Mouse (Mus musculus) liver, postnatal 0 days (tissue): ENCODE measurements around the gene Ern1. TPM values are rescaled to one million over a fixed set of nuclear protein-coding genes. Genes with fewer than 3 reads are reported as not detected.

ENCODE experiments used
- ATAC-seq: fragments of 200-750 bp; cut with Nextera tagmentation; 2 replicates; pipeline ENCODE4 v1.8.0; 2017; ENCODE audit warnings: mild to moderate bottlenecking, moderate library complexity
- DNase-seq: peaks from one replicate; pipeline ENCODE4 v3.0.0-alpha.2; 2016
- H3K27ac ChIP-seq: fragments of 300-500 bp; sonication (generic); 2 replicates; pipeline ENCODE4 v1.5.1; 2014; ENCODE audit warnings: antibody characterized with exemption, moderate library complexity, mild to moderate bottlenecking, low read depth
- H3K27me3 ChIP-seq: fragments of 300-500 bp; sonication (generic); 2 replicates; pipeline ENCODE4 v1.6.1; 2014; ENCODE audit warnings: low read length, control low read depth, mixed read lengths; ENCODE audit not compliant: insufficient read depth
- H3K36me3 ChIP-seq: fragments of 300-500 bp; sonication (generic); replicated peaks from 2 replicates; pipeline ENCODE4 v1.6.1; 2014; ENCODE audit warnings: mild to moderate bottlenecking, control low read depth, low read length, moderate library complexity, mixed read lengths; ENCODE audit not compliant: insufficient read depth
- H3K4me1 ChIP-seq: fragments of 300-500 bp; sonication (generic); 2 replicates; pipeline ENCODE4 v1.6.1; 2014; ENCODE audit warnings: antibody characterized with exemption, mild to moderate bottlenecking, control low read depth; ENCODE audit not compliant: insufficient read depth
- H3K4me2 ChIP-seq: fragments of 300-500 bp; sonication (generic); 2 replicates; pipeline ENCODE4 v1.6.1; 2014; ENCODE audit warnings: low read depth, mild to moderate bottlenecking, low read length, moderate library complexity, mixed read lengths
- H3K4me3 ChIP-seq: fragments of 300-500 bp; sonication (generic); 2 replicates; pipeline ENCODE4 v1.5.1; 2014; ENCODE audit warnings: low read depth, low read length
- H3K9ac ChIP-seq: fragments of 300-500 bp; sonication (generic); replicated peaks from 2 replicates; pipeline ENCODE4 v1.6.1; 2014; ENCODE audit warnings: mild to moderate bottlenecking, moderate library complexity
- H3K9me3 ChIP-seq: fragments of 300-500 bp; sonication (generic); 2 replicates; pipeline ENCODE4 v1.6.1; 2016; ENCODE audit warnings: mild to moderate bottlenecking, control low read depth, low read length, mixed read lengths
- CTCF ChIP-seq: sonication (generic); IDR thresholded peaks from 2 replicates; pipeline ENCODE4 v1.5.1; 2016; ENCODE audit warnings: antibody characterized with exemption, low read depth
- EP300 ChIP-seq: IDR thresholded peaks from 2 replicates; pipeline ENCODE4 v1.6.1; 2016; ENCODE audit warnings: antibody characterized with exemption, low read depth, mild to moderate bottlenecking
- WGBS: fragments of 180-500 bp; shearing (Covaris S2); extraction: QIAGEN DNeasy Blood & Tissue Kit; methylation state at CpG from one replicate; pipeline ENCODE4 v1.1.7; 2014; ENCODE audit not compliant: insufficient replicate concordance; 5-methylcytosine and 5-hydroxymethylcytosine counted together
- polyA plus RNA-seq: library from polyadenylated mRNA; unstranded; fragments of >200 nt; fragmentation: Nextera tagmentation; extraction: Ambion mirVana; gene quantifications from 2 replicates; pipeline ENCODE4 v1.2.1, GENCODE M21; 2015

The Ern1 gene
- 1.9 and 2.9 TPM in 2 replicates for polyA plus RNA-seq

DNA sequence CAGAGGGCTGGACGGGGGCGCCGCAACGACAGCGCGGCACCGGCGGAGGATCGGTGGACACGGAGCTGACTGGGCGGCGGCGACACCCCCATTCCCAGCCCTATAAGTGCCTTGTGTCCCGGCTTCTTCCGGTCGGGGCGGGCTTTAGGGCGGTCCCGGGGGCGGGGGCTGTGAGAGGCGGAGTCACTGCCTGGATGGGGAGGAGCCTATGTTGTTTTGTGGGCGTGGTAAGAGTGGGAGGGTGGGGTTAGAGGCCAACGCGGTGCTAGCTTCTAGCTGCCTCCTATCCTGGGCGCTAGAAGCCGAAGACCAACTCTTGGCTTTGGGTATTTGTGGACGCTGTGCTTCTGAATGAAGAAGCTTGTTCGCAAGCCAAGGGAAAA, at the start of gene Ern1:
Gene Ern1, minus strand, starts transcription at position 120 of the 383 bp plus-strand sequence.
- Histone ChIP-seq H3K9ac (peak within 1 kb of the TSS; percentile 99), H3K27me3 (no peaks in the 10 kb centered on the region), H3K4me1 (peaks cover 21% of the 10 kb centered on the region), H3K4me3 (peak within 1 kb of the TSS; percentile 100), H3K36me3 (no peaks in the 10 kb centered on the region), H3K27ac (peak within 1 kb of the TSS; percentile 98), H3K4me2 (peak within 1 kb of the TSS; percentile 93), H3K9me3 (no peaks in the 10 kb centered on the region)
- WGBS: 0% methylated on average over 22 of the region's 28 CpGs
- DNase-seq: peak; percentile 98
- peak; percentile 96 for ATAC-seq
- TF ChIP-seq EP300: no peak
- TF ChIP-seq CTCF: 0 out of 2 replicates have a peak, but pooled peaks have one; percentile 4

DNA sequence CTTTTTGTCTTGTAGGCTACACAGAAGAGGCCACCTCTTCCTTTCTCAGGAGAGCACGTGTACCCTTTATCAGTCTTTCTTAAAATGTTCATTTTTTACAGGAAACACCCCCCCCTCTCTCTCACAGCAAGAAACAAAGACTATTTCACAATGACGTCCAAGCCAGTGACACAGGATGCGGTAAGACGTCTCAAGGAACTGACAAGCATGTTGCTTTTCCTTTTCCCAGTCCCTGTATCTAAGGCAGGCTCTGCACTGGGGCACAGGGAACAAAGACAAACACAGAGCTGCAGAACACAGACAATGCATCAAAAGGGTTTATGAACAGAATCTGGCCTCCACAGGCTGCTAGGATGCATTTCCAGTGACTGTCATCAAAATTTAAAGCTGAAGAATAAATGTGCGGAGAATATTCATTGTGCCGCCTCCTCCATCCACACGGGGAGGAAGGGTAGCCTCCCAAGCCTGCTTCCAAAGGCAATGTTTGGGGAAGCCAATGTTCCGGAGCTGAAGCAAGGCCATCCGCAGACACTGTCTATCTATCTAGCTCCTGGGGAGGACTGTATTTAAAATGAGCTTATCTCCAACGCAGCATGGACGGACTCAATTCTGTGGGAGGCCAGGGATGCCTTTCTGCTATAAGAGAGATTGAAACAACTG, 48.7 kb upstream of the Ern1 start:
- peak; percentile 78 for TF ChIP-seq EP300
- no peak for TF ChIP-seq CTCF
- Histone ChIP-seq H3K36me3 (peaks cover 20% of the 10 kb centered on the region), H3K4me1 (peaks cover 12% of the 10 kb centered on the region; the same call in 1 of the 2 replicates), H3K27ac (peak overlapping the region; percentile 64), H3K9me3 (no peaks in the 10 kb centered on the region), H3K4me2 (no peak overlapping the region), H3K4me3 (no peak overlapping the region), H3K9ac (no peak overlapping the region), H3K27me3 (no peaks in the 10 kb centered on the region)
- WGBS: 46% methylated on average over 11 of the region's 11 CpGs
- no peak for DNase-seq
- peak; percentile 77 for ATAC-seq

DNA sequence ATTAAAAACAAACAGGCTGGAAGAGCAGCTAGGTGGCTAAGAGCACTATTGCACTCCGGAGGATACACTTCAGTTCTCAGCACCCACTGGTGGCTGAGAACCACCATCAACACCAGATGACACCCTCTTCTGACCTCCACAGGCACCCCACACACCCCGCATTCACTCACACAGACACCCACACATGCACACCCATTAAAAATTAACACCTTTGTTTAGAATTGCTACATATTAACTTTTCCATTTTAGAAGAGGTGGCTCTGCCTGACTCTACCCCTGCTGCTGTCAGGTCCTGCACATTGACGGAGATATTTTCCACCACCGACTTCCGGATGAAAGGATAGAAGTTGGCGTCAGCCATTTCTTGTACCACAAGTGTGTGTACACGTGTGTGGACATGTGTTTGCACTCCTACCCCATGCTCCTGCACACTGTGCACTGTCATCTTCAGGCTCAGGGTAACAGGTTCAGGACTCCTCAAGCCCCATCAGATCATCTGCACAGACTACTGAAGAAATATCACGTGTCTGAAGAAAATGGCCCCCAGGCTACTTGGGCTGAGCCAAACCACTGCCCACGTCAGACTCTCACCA, 48.1 kb upstream of the Ern1 start:
- no peaks in the 10 kb centered on the region for H3K27me3 ChIP-seq
- ATAC-seq: no peak
- H3K4me3 ChIP-seq: no peak overlapping the region
- peaks cover 20% of the 10 kb centered on the region for H3K36me3 ChIP-seq
- DNase-seq: no peak
- 62% methylated on average over 9 of the region's 9 CpGs for WGBS
- H3K9me3 ChIP-seq: no peaks in the 10 kb centered on the region
- H3K9ac ChIP-seq: no peak overlapping the region
- peaks cover 12% of the 10 kb centered on the region; the same call in 1 of the 2 replicates for H3K4me1 ChIP-seq
- peak overlapping the region; percentile 44 for H3K27ac ChIP-seq
- H3K4me2 ChIP-seq: no peak overlapping the region
- TF ChIP-seq EP300 (no peak), CTCF (no peak)

DNA sequence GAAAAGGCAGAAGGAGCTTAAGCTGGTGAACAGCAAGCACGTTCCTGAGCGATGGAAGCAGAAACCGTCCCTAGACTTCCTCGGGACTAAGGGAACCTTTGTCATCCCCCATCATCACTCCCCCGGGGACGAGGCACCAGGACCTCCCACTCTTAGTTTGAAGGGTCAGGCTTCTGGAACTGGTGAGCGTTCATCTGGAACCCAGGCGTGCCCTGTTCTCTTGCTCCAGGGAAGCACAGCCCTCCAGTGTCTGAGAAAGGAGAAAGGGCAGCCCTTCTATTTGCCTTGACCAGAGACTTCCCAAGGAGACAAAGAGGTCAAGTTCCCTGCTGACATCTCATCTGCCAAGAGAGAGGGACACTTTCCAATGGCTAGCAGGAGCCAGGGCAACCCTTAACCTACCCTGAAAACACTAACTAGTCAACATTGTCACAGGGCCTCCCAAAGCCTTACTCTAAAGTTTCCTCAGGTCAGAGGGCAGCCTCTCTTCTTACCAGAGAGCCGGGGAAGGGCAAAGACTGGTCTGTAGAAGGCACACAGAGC, 44.7 kb upstream of the Ern1 start:
- no peaks in the 10 kb centered on the region for H3K27me3 ChIP-seq

DNA sequence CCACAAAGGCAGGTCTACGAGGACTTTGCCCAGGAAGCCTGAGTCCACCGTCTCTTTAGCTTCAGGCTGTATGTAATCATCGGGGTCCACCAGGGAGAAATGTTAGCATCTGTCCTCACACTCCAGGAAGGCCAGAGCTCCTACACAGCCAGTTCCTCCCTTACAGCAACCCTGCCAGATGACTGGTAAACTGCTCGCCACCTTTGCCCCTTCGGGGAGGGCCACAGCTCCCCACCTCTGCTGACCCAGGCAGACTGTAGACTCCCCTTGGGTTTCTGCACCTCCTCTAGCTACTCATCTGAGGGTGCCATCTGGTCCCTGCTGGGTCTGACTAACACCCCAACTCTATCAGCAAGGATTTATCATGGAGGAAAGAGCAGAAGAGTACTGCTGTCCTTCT, 42.1 kb upstream of the Ern1 start:
- DNase-seq (no peak), ATAC-seq (peak; percentile 25; the same call in 1 of the 2 replicates)
- Histone ChIP-seq H3K27me3 (no peaks in the 10 kb centered on the region), H3K4me2 (no peak overlapping the region), H3K9ac (no peak overlapping the region), H3K9me3 (no peaks in the 10 kb centered on the region), H3K4me1 (peaks cover 11% of the 10 kb centered on the region), H3K36me3 (peaks cover 21% of the 10 kb centered on the region), H3K27ac (peak overlapping the region; percentile 16; the same call in 1 of the 2 replicates), H3K4me3 (no peak overlapping the region)
- TF ChIP-seq CTCF (no peak), EP300 (no peak)
- 56% methylated on average over 5 of the region's 5 CpGs for WGBS

More for the DNA sequence above, 44.7 kb upstream of the Ern1 start:
- TF ChIP-seq EP300: no peak
- TF ChIP-seq CTCF: no peak
- Histone ChIP-seq H3K27ac (no peak overlapping the region), H3K9me3 (no peaks in the 10 kb centered on the region), H3K9ac (no peak overlapping the region), H3K4me2 (no peak overlapping the region), H3K4me1 (peaks cover 21% of the 10 kb centered on the region), H3K36me3 (peaks cover 21% of the 10 kb centered on the region), H3K4me3 (no peak overlapping the region)
- WGBS: 88% methylated on average over 9 of the region's 9 CpGs
- no peak for ATAC-seq
- DNase-seq: no peak

DNA sequence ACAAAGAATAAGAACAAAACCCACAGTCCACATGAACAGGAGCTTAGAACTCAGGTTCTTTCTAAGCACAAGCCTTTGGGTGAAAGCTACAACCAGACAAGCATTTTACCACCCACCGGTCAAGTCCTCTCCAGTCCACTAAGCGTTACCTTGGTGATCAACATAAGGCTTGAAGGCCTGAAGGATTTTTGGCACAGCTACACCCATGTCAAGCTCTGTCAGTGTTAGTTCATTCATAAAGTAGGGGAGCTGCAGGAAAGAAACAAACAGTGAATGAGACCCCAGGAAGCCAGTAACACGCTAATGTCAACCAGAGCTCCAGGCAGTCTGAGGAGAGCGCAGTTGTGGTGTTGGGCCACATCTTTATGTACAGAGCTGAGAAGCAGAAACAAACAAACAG, 41.5 kb upstream of the Ern1 start:
- no peaks in the 10 kb centered on the region for H3K27me3 ChIP-seq
- H3K4me2 ChIP-seq: no peak overlapping the region
- TF ChIP-seq EP300: no peak
- TF ChIP-seq CTCF: no peak
- no peak overlapping the region for H3K9ac ChIP-seq
- peaks cover 24% of the 10 kb centered on the region for H3K36me3 ChIP-seq
- peaks cover 11% of the 10 kb centered on the region for H3K4me1 ChIP-seq
- peak overlapping the region; percentile 16; the same call in 1 of the 2 replicates for H3K27ac ChIP-seq
- 91% methylated on average over 4 of the region's 4 CpGs for WGBS
- H3K9me3 ChIP-seq: no peaks in the 10 kb centered on the region
- ATAC-seq (no peak), DNase-seq (no peak)
- H3K4me3 ChIP-seq: no peak overlapping the region
